Comparison of ENCODE assay signal across 26 mouse cellular contexts in the genomic region with DNA sequence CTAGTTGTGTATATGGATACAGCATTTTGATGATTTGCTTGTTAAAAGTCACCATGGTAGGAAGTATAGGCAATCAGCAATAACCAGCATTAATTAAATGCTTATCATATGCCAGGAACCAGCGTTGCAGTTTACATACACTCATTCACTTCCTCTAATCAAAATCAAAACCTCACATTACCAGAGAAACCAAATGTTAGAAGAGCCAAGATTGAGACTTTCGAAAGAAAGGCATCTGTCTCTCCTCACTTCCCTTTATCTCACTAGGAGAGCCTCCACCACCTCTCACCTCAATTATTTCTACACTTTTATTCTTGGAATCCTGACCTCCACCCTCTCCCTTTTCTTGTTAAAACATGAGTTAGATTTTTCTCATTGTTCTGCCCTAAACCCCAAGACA. TPM values are rescaled to one million over a fixed set of nuclear protein-coding genes. Genes with fewer than 3 reads are reported as not detected.
"Had no signal": no experiment of that assay in that cellular context is flagged by ENCODE, and none has a peak within 500 bp of the region (broad histone marks: within the 10 kb centered on the region; RNA-seq: fewer than 3 reads in every experiment).

No protein-coding gene starts in this region.

- H3K27ac ChIP-seq: gastrocnemius, adult 2 months; heart, adult 2 months; heart, embryonic 13.5 days; heart, embryonic 15.5 days; hindbrain, embryonic 13.5 days; hindbrain, embryonic 15.5 days; hindbrain, postnatal 0 days; kidney, embryonic 15.5 days; kidney, postnatal 0 days; limb, embryonic 10.5 days; limb, embryonic 12.5 days had no signal

- H3K4me3 ChIP-seq: gastrocnemius, adult 2 months; heart, adult 2 months; heart, embryonic 13.5 days; heart, embryonic 15.5 days; hindbrain, embryonic 13.5 days; hindbrain, embryonic 15.5 days; kidney, embryonic 15.5 days; limb, embryonic 10.5 days; limb, embryonic 12.5 days had no signal

- H3K4me2 ChIP-seq: heart, embryonic 11.5 days; heart, embryonic 13.5 days; heart, embryonic 15.5 days; hindbrain, embryonic 13.5 days; hindbrain, embryonic 15.5 days; kidney, embryonic 15.5 days; limb, embryonic 12.5 days had no signal

- H3K27me3 ChIP-seq: heart, embryonic 13.5 days; heart, embryonic 15.5 days; hindbrain, embryonic 13.5 days; hindbrain, embryonic 15.5 days; kidney, embryonic 15.5 days; limb, embryonic 12.5 days had no signal

- H3K36me3 ChIP-seq: heart, embryonic 13.5 days; heart, embryonic 15.5 days; hindbrain, embryonic 13.5 days; hindbrain, embryonic 15.5 days; kidney, embryonic 15.5 days; limb, embryonic 10.5 days; limb, embryonic 12.5 days had no signal

- ATAC-seq: hindbrain, postnatal 0 days; intestine, embryonic 16.5 days had no signal

- DNase-seq: gastrocnemius, adult 2 months; gastrocnemius, postnatal 10 days; gastrocnemius, postnatal 25 days; heart, adult 11 months; heart, adult 2 months; heart, postnatal 14 days; heart, postnatal 36 days; kidney, adult 11 months; kidney, adult 2 months; kidney, adult 9 months; kidney, postnatal 14 days; kidney, postnatal 36 days; layer of hippocampus, adult 9-11 months; layer of hippocampus, postnatal 36 days; liver had no signal

- H3K9ac ChIP-seq: heart, embryonic 13.5 days; heart, embryonic 15.5 days; hindbrain, embryonic 13.5 days; hindbrain, embryonic 15.5 days; kidney, embryonic 15.5 days; limb, embryonic 12.5 days had no signal

- H3K4me1 ChIP-seq: heart, embryonic 13.5 days; heart, embryonic 15.5 days; hindbrain, embryonic 13.5 days; hindbrain, embryonic 15.5 days; kidney, embryonic 15.5 days; limb, embryonic 10.5 days; limb, embryonic 12.5 days had no signal

- H3K9me3 ChIP-seq: heart, embryonic 13.5 days; heart, embryonic 15.5 days; hindbrain, embryonic 13.5 days; hindbrain, embryonic 15.5 days; kidney, embryonic 15.5 days; limb, embryonic 10.5 days; limb, embryonic 12.5 days had no signal

RNA-seq across cellular contexts. Expression of gene Kcna3, which starts 35.8 kb away (rescaled TPM):
- total RNA-seq: gastrocnemius, adult 2 months; gastrocnemius, postnatal 25 days had no signal
